Mouse (Mus musculus) midbrain, embryonic 11.5 days (tissue): ENCODE data around the gene BC030499. TPM values are rescaled to one million over a fixed set of nuclear protein-coding genes. Genes with fewer than 3 reads are reported as not detected.
A peak's percentile ranks its signal among the peaks of the same experiment; 100 is the strongest.

Experiments
- ATAC-seq: fragments of 200-750 bp; cut with Nextera tagmentation; 2 replicates; pipeline ENCODE4 v1.8.0; 2017; ENCODE audit warnings: moderate TSS enrichment, moderate library complexity; ENCODE audit not compliant: low FRiP score
- DNase-seq: peaks from one replicate; pipeline ENCODE4 v3.0.0; 2015; ENCODE audit warnings: low spot score; ENCODE audit errors: missing footprints
- H3K27ac ChIP-seq: fragments of 300-500 bp; sonication (generic); 2 replicates; pipeline ENCODE4 v1.5.1; 2014; ENCODE audit warnings: low read depth, low read length
- H3K27me3 ChIP-seq: fragments of 300-500 bp; sonication (generic); 2 replicates; pipeline ENCODE4 v1.6.1; 2014; ENCODE audit warnings: mild to moderate bottlenecking, low read length, moderate library complexity, mixed read lengths; ENCODE audit not compliant: control insufficient read depth, insufficient read depth
- H3K36me3 ChIP-seq: fragments of 300-500 bp; sonication (generic); 2 replicates; pipeline ENCODE4 v1.6.1; 2014; ENCODE audit warnings: mild to moderate bottlenecking, low read length, moderate library complexity, mixed read lengths; ENCODE audit not compliant: control insufficient read depth, insufficient read depth
- H3K4me1 ChIP-seq: fragments of 300-500 bp; sonication (generic); 2 replicates; pipeline ENCODE4 v1.6.1; 2014; ENCODE audit warnings: low read length; ENCODE audit not compliant: control insufficient read depth, insufficient read depth
- H3K4me2 ChIP-seq: fragments of 300-500 bp; sonication (generic); 2 replicates; pipeline ENCODE4 v1.6.1; 2014; ENCODE audit warnings: mild to moderate bottlenecking, moderate library complexity
- H3K4me3 ChIP-seq: fragments of 300-500 bp; sonication (generic); 2 replicates; pipeline ENCODE4 v1.5.1; 2014; ENCODE audit warnings: low read depth, low read length
- H3K9ac ChIP-seq: fragments of 300-500 bp; sonication (generic); 2 replicates; pipeline ENCODE4 v1.6.1; 2014; ENCODE audit warnings: low read length
- H3K9me3 ChIP-seq: fragments of 300-500 bp; sonication (generic); 2 replicates; pipeline ENCODE4 v1.6.1; 2016; ENCODE audit warnings: low read length; ENCODE audit not compliant: control insufficient read depth
- WGBS: fragments of 180-500 bp; shearing (Covaris S2); extraction: QIAGEN DNeasy Blood & Tissue Kit; methylation state at CpG from one replicate; pipeline ENCODE4 v1.1.7; 2014; 5-methylcytosine and 5-hydroxymethylcytosine counted together
- polyA plus RNA-seq: library from polyadenylated mRNA; unstranded; fragments of >200 nt; fragmentation: Nextera tagmentation; extraction: Ambion mirVana; gene quantifications from 2 replicates; pipeline ENCODE4 v1.2.1, GENCODE M21; 2014

Gene BC030499
- polyA plus RNA-seq, 1 experiment from 2014 or later: 0.27 TPM

DNA sequence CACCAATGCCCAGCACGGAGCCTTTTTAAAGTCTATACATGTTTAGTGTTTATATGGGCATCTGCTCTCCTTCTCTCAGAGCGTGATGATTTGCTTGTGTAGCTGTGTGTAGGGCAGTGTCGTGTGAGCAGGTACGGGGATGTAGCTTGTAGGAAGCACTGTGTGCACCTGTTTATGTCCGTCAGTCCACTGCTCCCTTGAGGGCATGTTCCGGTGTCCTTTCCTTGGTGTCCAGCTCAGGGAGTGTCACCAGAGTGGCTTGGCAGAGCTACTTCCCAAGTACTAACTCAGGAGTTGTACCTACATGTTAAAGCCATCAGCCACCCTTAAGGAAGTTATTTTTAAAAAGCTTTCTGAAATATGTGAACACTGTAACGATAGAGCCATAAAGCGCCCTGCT, 46.4 kb downstream of the BC030499 start:
- 98% methylated on average over 8 of the region's 8 CpGs for WGBS
- H3K27ac ChIP-seq: no peak overlapping the region
- no peaks in the 10 kb centered on the region for H3K27me3 ChIP-seq
- H3K4me3 ChIP-seq: no peak overlapping the region
- no peak overlapping the region for H3K9ac ChIP-seq
- no peaks in the 10 kb centered on the region for H3K4me1 ChIP-seq
- no peak for DNase-seq
- peaks cover 2% of the 10 kb centered on the region; the same call in 1 of the 2 replicates for H3K36me3 ChIP-seq
- no peaks in the 10 kb centered on the region for H3K9me3 ChIP-seq
- no peak overlapping the region for H3K4me2 ChIP-seq
- no peak for ATAC-seq

DNA sequence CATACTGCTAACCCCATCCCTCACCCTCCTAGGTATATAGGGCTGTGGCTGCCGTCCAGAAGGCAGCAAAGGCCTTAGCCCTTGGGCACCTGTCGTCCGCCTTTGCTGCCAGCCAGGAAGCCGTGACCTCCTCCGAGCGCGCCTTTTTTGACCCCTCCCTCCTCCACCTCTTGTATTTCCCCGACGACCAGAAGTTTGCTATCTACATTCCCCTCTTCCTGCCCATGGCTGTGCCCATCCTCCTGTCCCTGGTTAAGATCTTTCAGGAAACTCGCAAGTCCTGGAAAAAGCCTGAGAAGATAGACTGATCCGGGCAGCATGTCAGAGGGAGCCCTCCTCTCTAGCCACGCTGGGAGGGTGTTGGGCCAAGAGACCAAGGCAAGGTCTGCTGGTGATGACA, 51.1 kb downstream of the BC030499 start:
- no peaks in the 10 kb centered on the region for H3K27me3 ChIP-seq
- H3K9ac ChIP-seq: no peak overlapping the region
- H3K4me3 ChIP-seq: no peak overlapping the region
- H3K9me3 ChIP-seq: no peaks in the 10 kb centered on the region
- WGBS: 90% methylated on average over 12 of the region's 12 CpGs
- ATAC-seq (no peak), DNase-seq (peak; percentile 56)
- H3K36me3 ChIP-seq: no peaks in the 10 kb centered on the region; the same call in 1 of the 2 replicates
- H3K4me1 ChIP-seq: peaks cover 9% of the 10 kb centered on the region
- no peak overlapping the region for H3K4me2 ChIP-seq
- no peak overlapping the region for H3K27ac ChIP-seq

DNA sequence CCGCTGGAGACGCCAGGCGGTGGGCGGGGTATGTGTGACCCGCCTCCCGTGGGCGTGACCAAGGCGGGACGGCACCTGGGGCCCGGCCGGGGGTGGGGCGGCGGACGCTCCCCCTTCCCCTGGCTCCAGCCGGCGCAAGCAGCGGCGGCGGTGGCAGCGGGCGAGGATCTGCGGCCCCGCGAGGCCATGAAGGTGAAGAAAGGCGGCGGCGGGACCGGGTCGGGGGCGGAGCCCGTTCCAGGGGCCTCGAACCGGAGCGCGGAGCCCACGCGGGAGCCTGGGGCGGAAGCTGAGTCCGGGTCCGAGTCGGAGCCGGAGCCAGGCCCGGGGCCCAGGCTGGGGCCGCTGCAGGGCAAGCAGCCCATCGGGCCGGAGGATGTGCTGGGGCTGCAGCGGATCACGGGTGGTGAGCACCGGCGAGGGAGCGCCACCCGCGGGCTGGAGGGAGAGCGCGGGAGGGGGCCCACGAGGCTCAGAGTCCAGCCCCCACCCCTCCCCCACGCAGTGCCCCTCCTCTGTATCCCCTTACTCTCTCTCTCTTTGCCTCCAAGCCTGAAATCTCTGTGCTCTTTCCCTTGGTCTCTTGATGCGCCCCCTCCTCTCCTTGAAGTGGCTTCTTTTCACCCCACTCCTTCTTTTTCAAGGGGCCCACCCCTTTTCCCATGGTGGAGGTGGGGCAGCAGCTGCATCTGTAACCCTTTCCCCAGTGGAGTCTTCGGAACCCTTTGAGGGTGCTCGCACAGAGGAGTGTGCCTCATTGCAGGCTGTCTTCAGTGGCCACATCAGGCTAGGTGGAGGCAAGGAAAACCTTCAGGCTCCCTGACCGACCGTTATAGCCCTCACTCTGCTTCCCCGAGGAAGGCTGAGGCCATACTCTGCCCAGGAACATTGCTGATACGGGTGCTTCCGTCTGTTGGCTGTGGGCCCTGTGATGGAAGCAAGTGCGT, 53.0 kb downstream of the BC030499 start, which contains the start of gene Unc119:
TSS of gene Unc119 (plus strand) at position 102 of the 947 bp plus-strand sequence.
- Histone ChIP-seq H3K4me2 (peak within 1 kb of the TSS; percentile 87), H3K4me3 (peak within 1 kb of the TSS; percentile 85), H3K36me3 (no peaks in the 10 kb centered on the region; the same call in 1 of the 2 replicates), H3K27ac (peak within 1 kb of the TSS; percentile 76), H3K9me3 (no peaks in the 10 kb centered on the region), H3K4me1 (peaks cover 9% of the 10 kb centered on the region), H3K27me3 (no peaks in the 10 kb centered on the region), H3K9ac (peak within 1 kb of the TSS; percentile 96)
- peak; percentile 85 for ATAC-seq
- peak; percentile 94 for DNase-seq
- WGBS: 2% methylated on average over 65 of the region's 66 CpGs

DNA sequence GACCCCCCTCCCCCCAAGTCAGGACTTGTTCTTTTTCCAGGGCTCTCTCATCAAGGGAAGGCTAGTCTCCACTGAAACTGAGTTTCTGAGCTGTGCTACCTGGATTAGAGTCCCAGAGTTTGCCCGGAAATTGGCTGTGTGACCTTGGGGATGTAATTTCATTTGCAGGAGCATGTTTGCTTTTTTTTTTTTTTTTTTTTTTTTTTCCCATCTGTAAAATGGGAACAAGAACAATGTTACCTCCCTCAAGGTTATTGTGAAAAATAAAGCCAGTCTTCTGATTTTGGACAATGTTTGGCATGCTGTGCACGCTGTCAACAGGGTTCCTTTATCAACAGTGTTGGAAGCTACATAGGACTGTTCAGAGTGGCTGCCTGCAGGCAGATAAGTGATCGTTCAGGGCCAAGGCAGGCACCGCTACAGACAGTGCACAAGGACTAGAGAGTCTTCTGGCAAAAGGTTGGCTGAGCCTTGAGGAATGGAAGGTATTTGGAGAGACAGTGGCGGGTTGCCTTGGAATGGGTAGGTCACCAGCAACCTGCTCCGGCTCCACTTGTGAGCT, 53.8 kb downstream of the BC030499 start:
- DNase-seq (no peak), ATAC-seq (no peak)
- H3K4me1 ChIP-seq: peaks cover 9% of the 10 kb centered on the region
- no peaks in the 10 kb centered on the region for H3K9me3 ChIP-seq
- H3K4me2 ChIP-seq: peak overlapping the region; percentile 87
- H3K27ac ChIP-seq: 0 out of 2 replicates have a peak overlapping the region, but pooled peaks have one; percentile 25
- WGBS: 75% methylated on average over 6 of the region's 6 CpGs
- H3K9ac ChIP-seq: peak overlapping the region; percentile 96
- peak overlapping the region; percentile 85 for H3K4me3 ChIP-seq
- no peaks in the 10 kb centered on the region for H3K36me3 ChIP-seq
- no peaks in the 10 kb centered on the region for H3K27me3 ChIP-seq

DNA sequence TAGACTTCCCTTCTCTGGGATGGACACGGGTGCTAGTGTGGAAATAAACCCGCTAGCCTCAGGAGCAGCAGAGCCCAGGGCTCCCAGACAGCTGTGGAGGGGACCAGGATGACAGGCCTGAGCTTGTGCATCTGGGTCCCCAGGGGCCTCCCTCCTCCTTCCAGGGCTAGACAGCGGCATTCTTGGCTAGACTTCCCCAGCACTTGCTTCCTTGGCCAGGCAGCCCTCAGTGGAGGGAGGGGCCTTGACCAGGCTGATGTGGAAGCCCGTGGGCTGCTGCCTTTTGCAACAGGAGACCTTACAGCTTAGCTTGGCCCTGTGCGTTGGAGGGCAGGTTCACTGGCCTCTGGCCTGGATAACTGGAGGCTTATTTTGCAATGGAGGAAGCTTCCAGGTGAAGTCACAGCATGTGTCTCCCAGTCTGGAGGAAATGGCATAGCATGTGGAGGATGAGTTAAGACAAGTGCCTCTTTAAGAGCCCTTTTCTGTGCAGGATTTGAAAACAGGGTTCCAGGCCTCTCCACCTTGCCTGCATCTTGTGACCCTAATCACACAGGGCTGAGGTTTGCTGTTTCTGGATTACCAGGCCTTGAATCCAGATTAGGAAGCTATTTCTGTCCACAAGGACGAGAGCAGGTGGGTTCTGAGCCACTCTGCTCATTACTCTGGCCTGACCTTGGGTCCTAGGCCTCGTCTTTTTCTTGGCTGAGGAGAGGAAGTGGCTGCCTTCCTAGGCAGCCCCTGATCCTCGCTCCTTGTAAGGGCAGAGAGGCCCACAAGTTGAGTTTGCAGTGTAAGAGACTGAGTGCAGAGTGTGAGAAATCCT, 54.5 kb downstream of the BC030499 start:
- Histone ChIP-seq H3K4me1 (peaks cover 9% of the 10 kb centered on the region), H3K27ac (0 out of 2 replicates have a peak overlapping the region, but pooled peaks have one; percentile 25), H3K9me3 (no peaks in the 10 kb centered on the region), H3K9ac (peak overlapping the region; percentile 32; the same call in 1 of the 2 replicates), H3K4me3 (0 out of 2 replicates have a peak overlapping the region, but pooled peaks have one; percentile 3), H3K36me3 (no peaks in the 10 kb centered on the region), H3K4me2 (no peak overlapping the region), H3K27me3 (no peaks in the 10 kb centered on the region)
- peak; percentile 86 for DNase-seq
- no peak for ATAC-seq
- 68% methylated on average over 8 of the region's 8 CpGs for WGBS

DNA sequence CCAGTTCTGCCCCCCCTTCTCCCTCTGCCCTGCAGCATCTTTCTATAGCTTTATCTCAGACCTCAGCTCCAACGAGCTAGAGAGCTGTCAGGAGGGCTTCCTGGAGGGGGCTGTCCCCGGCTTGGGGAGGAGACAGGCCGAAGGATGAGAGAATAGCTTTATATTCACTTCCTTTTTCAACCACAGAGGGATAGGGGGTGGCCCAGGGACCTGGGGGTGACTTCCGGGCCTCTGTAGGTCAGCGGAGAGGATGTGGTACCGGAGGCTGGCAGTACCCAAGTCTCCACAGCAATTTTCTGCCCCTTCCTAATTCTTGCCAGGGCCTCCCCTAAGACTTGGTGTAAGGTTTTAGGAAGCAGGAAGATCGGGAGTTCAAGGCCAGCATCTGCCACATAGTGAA, 55.2 kb downstream of the BC030499 start:
- Histone ChIP-seq H3K9me3 (no peaks in the 10 kb centered on the region), H3K36me3 (no peaks in the 10 kb centered on the region), H3K4me3 (no peak overlapping the region), H3K27ac (no peak overlapping the region), H3K9ac (no peak overlapping the region), H3K4me1 (peaks cover 9% of the 10 kb centered on the region), H3K4me2 (no peak overlapping the region), H3K27me3 (no peaks in the 10 kb centered on the region)
- DNase-seq: peak; percentile 81
- 80% methylated on average over 7 of the region's 7 CpGs for WGBS
- ATAC-seq: no peak

Other genes with a start within 250 kb of the BC030499 start
- gene Eral1, start 210.5 kb upstream of the BC030499 start, polyA plus RNA-seq: 39.0 and 39.6 TPM in 2 replicates
- 26.5 and 26.6 TPM in 2 replicates for gene Fam222b, start 196.2 kb upstream of the BC030499 start, polyA plus RNA-seq
- 72.0 and 79.7 TPM in 2 replicates for gene Traf4, start 125.3 kb upstream of the BC030499 start, polyA plus RNA-seq
- gene Nek8, start 114.2 kb upstream of the BC030499 start, polyA plus RNA-seq: 6.4 and 7.1 TPM in 2 replicates
- 7.9 and 8.5 TPM in 2 replicates for gene Tlcd1, start 114.1 kb upstream of the BC030499 start, polyA plus RNA-seq
- 1,223 and 1,245 TPM in 2 replicates for gene Rpl23a, start 107.3 kb upstream of the BC030499 start, polyA plus RNA-seq
- gene Rab34, start 102.4 kb upstream of the BC030499 start, polyA plus RNA-seq: 54.7 and 55.1 TPM in 2 replicates
- gene Proca1, start 97.4 kb upstream of the BC030499 start, polyA plus RNA-seq: 0.99 and 1.0 TPM in 2 replicates
- 55.0 and 58.5 TPM in 2 replicates for gene Sdf2, start 45.1 kb upstream of the BC030499 start, polyA plus RNA-seq
- gene Supt6, start 44.9 kb upstream of the BC030499 start, polyA plus RNA-seq: 25.2 and 25.5 TPM in 2 replicates
- gene 2610507B11Rik, start 29.1 kb upstream of the BC030499 start, polyA plus RNA-seq: 61.2 and 70.4 TPM in 2 replicates
- gene Spag5, start 10.7 kb downstream of the BC030499 start, polyA plus RNA-seq: 51.5 and 57.1 TPM in 2 replicates
- 1.0 and 1.3 TPM in 2 replicates for gene Aldoc, start 32.1 kb downstream of the BC030499 start, polyA plus RNA-seq
- gene Pigs, start 37.6 kb downstream of the BC030499 start, polyA plus RNA-seq: 50.9 and 56.3 TPM in 2 replicates
- gene Unc119, start 52.6 kb downstream of the BC030499 start, polyA plus RNA-seq: 63.4 and 71.7 TPM in 2 replicates
- gene Foxn1, start 95.7 kb downstream of the BC030499 start, polyA plus RNA-seq: not detected in 2 replicates
- gene Slc13a2, start 131.4 kb downstream of the BC030499 start, polyA plus RNA-seq: not detected in 2 replicates
- 20.5 TPM in 2 replicates for gene Slc46a1, start 174.9 kb downstream of the BC030499 start, polyA plus RNA-seq
- gene Sarm1, start 206.9 kb downstream of the BC030499 start, polyA plus RNA-seq: 18.1 and 20.1 TPM in 2 replicates
- 145 and 151 TPM in 2 replicates for gene Vtn, start 208.2 kb downstream of the BC030499 start, polyA plus RNA-seq
- gene Sebox, start 212.6 kb downstream of the BC030499 start, polyA plus RNA-seq: not detected in 2 replicates
- 82.4 and 91.3 TPM in 2 replicates for gene Tmem199, start 221.3 kb downstream of the BC030499 start, polyA plus RNA-seq
- gene Poldip2, start 221.4 kb downstream of the BC030499 start, polyA plus RNA-seq: 135 and 139 TPM in 2 replicates
- gene Tnfaip1, start 245.5 kb downstream of the BC030499 start, polyA plus RNA-seq: 76.7 and 83.1 TPM in 2 replicates
- gene Ift20, start 245.5 kb downstream of the BC030499 start, polyA plus RNA-seq: 109 and 110 TPM in 2 replicates